Mouse (Mus musculus): Measurements from ENCODE around the gene Apoc2. TPM values are rescaled to one million over a fixed set of nuclear protein-coding genes. Genes with fewer than 3 reads are reported as not detected.

Apoc2 gene
- polyA plus RNA-seq, 1 experiment from 2014 or later = not detected

DNA sequence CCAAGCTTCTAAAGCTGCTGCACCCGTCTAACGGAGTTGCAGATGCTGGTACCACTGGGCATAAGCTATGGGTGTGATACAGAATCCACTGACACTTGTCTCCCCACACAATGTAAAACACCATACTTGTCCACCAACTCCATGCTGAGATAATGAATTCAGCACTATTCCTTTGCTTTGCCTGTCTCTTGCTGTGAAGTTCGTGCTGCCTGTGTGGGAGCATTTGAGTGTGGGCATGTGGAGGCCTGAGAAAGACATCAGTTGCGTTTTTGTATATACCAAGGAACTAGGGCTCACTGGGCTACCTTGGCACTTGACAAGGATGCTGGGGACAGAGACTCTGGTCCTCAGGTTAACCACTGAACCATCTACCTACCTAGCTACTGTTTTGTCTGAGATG, 36.5 kb downstream of the Apoc2 start:
- WGBS = 93% methylated on average over 4 of the region's 4 CpGs
- Histone ChIP-seq H3K27ac (no peak overlapping the region), H3K27me3 (no peaks in the 10 kb centered on the region), H3K4me1 (no peaks in the 10 kb centered on the region), H3K9ac (no peak overlapping the region), H3K9me3 (no peaks in the 10 kb centered on the region), H3K4me3 (no peak overlapping the region), H3K36me3 (peaks cover 99% of the 10 kb centered on the region), H3K4me2 (no peak overlapping the region)
- ATAC-seq (ENCODE audit: insufficient number of reproducible peaks, insufficient read depth, low FRiP score, low TSS enrichment, low read depth) = no peak

DNA sequence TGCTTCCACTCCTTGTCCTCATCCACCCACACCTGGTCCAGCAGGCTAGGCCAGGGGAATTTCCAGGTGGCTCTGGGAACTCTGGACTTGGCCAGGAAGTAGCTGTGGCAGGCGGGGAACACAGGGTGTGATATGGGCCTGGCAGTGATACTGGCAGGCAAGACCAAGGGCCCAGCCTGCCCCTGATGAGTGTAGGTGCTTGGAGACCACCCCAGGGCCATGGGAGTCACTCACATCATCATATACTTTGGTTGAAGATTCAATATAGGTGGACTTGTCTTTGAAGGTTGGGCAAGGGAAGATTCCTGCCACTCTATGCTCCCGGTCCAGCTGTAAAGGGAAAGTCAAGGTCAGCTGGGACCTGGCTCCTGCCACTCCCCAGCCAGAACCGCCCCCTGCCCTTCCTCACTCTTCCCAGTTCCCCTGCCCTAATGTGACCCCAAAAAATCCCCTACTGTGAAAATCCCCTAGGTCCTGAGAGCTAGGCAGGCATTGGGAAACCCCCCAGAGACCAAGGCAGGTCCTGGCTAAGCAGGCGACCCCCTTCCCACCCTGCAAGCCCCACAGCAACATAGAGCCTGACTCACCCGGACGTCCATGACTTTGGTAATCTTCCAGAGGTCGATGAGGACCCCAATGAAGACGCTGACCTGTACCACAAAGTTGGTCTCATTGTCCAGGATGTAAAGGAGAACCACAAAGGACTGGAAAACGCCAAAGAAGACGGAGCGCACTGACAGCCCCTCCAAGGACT, 42.5 kb downstream of the Apoc2 start:
- peaks cover 85% of the 10 kb centered on the region for H3K36me3 ChIP-seq

DNA sequence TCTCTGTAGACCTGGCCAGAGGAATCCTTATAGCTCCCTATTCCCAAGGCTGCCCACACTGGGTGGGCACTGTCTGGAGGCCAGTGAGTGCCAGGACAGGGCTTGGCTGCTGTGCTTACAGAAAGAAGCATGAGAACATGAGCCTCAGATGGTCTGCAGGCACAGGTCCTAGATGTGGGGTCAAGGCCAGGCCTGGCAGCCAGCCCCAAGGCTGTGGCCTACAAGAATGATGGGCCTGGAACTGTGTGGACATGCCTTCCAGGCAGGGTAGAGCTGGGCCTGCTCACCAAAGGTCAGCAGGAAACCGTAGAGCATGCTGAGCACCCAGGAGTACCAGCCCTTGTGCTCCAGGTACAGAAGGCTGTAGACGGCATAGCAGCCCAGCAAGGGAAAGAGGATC, 43.1 kb downstream of the Apoc2 start:
- Histone ChIP-seq H3K27ac (no peak overlapping the region), H3K4me2 (no peak overlapping the region), H3K4me3 (no peak overlapping the region), H3K36me3 (peaks cover 79% of the 10 kb centered on the region), H3K9ac (no peak overlapping the region), H3K4me1 (0 out of 2 replicates have a peak, but pooled peaks cover 3% of the 10 kb centered on the region), H3K9me3 (no peaks in the 10 kb centered on the region), H3K27me3 (no peaks in the 10 kb centered on the region)
- WGBS = 92% methylated on average over 2 of the region's 2 CpGs
- no peak for ATAC-seq (ENCODE audit: insufficient number of reproducible peaks, insufficient read depth, low FRiP score, low TSS enrichment, low read depth)

More for the DNA sequence above, 42.5 kb downstream of the Apoc2 start:
- Histone ChIP-seq H3K4me3 (no peak overlapping the region), H3K27me3 (no peaks in the 10 kb centered on the region), H3K4me1 (no peaks in the 10 kb centered on the region), H3K9me3 (no peaks in the 10 kb centered on the region), H3K27ac (no peak overlapping the region), H3K4me2 (no peak overlapping the region), H3K9ac (no peak overlapping the region)
- 88% methylated on average over 11 of the region's 11 CpGs for WGBS
- ATAC-seq (ENCODE audit: insufficient number of reproducible peaks, insufficient read depth, low FRiP score, low TSS enrichment, low read depth) = no peak

DNA sequence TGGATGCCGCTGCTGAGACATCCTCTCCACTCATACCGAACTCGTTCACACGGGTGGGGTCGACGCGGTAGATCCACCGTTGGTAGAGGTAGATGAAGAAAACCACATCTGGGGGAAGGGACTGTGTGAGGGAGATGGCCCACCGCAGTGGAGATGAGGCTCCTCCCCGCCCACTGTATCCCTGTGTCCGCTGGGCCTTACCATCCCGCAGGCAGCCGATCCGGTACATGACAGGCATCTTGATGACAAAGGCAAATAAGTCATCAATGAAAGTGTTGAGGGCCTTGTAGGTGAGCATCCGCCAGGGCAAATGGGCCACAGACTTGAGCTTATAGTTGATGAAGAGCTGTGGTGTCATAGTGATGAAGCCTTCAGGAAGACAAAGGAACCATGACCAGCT, 43.9 kb downstream of the Apoc2 start:
- H3K27me3 ChIP-seq = no peaks in the 10 kb centered on the region
- 0 out of 2 replicates have a peak, but pooled peaks cover 4% of the 10 kb centered on the region for H3K4me1 ChIP-seq
- H3K4me2 ChIP-seq = no peak overlapping the region
- no peaks in the 10 kb centered on the region for H3K9me3 ChIP-seq
- H3K27ac ChIP-seq = no peak overlapping the region
- WGBS = 88% methylated on average over 15 of the region's 15 CpGs
- H3K4me3 ChIP-seq = no peak overlapping the region
- no peak for ATAC-seq (ENCODE audit: insufficient number of reproducible peaks, insufficient read depth, low FRiP score, low TSS enrichment, low read depth)
- peaks cover 71% of the 10 kb centered on the region for H3K36me3 ChIP-seq
- 0 out of 2 replicates have a peak overlapping the region, but pooled peaks have one; percentile 16 for H3K9ac ChIP-seq

DNA sequence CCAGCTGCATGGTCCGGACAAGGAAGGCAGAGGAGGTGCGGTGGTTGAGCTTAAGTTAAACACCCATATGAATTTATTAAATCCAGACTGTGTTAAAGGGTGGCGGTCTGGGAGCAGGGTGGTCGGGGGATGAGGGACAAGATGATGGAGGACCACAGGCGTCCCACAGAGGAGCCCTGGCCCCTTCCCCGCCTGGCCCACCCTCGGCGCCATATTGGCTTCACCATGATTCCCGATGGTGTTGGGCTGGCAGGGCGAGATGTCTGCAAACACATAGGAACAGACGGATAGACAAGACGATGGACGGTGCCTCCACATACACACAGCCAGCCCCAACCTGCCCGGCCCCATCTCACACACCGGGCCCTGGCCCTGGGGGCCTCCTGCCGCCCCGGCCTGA, 44.5 kb downstream of the Apoc2 start:
- no peak overlapping the region for H3K9ac ChIP-seq
- peaks cover 65% of the 10 kb centered on the region for H3K36me3 ChIP-seq
- ATAC-seq (ENCODE audit: insufficient number of reproducible peaks, insufficient read depth, low FRiP score, low TSS enrichment, low read depth) = no peak
- H3K4me1 ChIP-seq = 0 out of 2 replicates have a peak, but pooled peaks cover 4% of the 10 kb centered on the region
- 87% methylated on average over 17 of the region's 17 CpGs for WGBS
- no peaks in the 10 kb centered on the region for H3K9me3 ChIP-seq
- no peak overlapping the region for H3K27ac ChIP-seq
- no peak overlapping the region for H3K4me3 ChIP-seq
- no peaks in the 10 kb centered on the region for H3K27me3 ChIP-seq
- H3K4me2 ChIP-seq = no peak overlapping the region

DNA sequence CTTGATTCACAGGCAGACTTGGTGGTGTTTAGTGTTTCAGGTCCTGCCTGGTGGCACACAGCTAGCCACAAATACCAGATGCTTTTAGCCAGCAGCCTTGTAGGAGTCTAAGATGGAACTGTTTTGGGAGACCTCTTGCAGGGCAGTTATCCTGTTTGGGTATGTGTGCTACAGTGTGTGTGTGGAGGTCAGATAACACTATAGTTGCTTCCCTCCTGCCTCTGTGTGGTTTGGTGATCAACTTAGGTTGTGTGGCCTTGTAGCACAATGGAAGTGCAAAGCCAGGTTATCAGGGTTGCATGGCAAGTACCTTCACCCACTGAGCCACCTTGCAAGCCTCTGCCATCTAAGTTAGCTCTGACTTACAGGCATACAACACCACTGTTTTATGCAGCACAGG, 45.0 kb downstream of the Apoc2 start:
- no peak for ATAC-seq (ENCODE audit: insufficient number of reproducible peaks, insufficient read depth, low FRiP score, low TSS enrichment, low read depth)
- H3K27me3 ChIP-seq = no peaks in the 10 kb centered on the region
- H3K4me2 ChIP-seq = no peak overlapping the region
- no peak overlapping the region for H3K27ac ChIP-seq
- H3K9ac ChIP-seq = no peak overlapping the region
- 0 out of 2 replicates have a peak, but pooled peaks cover 4% of the 10 kb centered on the region for H3K4me1 ChIP-seq
- H3K9me3 ChIP-seq = no peaks in the 10 kb centered on the region
- H3K36me3 ChIP-seq = peaks cover 60% of the 10 kb centered on the region
- H3K4me3 ChIP-seq = no peak overlapping the region

DNA sequence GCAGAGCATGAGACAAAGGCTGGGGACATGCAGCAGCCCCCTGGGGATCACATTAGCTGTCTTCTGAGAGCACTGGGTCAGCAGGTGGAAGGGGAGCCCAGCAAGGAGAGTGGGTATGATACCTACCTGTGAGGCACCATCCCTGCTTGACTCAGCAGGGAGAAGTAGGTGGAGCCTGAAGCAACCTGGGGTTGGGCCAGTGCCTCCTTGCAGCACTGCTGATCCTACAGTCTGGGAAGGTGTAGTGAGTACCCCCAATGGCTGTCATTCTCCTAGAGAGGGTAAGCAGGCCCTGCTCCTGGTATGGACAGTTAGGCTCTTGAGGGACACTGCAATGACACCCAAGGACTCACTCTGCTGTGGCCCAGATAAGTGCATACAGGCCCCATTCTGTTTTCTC, 45.5 kb downstream of the Apoc2 start:
- ATAC-seq (ENCODE audit: insufficient number of reproducible peaks, insufficient read depth, low FRiP score, low TSS enrichment, low read depth) = no peak
- H3K4me3 ChIP-seq = no peak overlapping the region
- H3K36me3 ChIP-seq = peaks cover 56% of the 10 kb centered on the region
- H3K9ac ChIP-seq = no peak overlapping the region
- H3K27me3 ChIP-seq = no peaks in the 10 kb centered on the region
- no peaks in the 10 kb centered on the region for H3K9me3 ChIP-seq
- no peak overlapping the region for H3K4me2 ChIP-seq
- H3K27ac ChIP-seq = no peak overlapping the region
- 0 out of 2 replicates have a peak, but pooled peaks cover 4% of the 10 kb centered on the region for H3K4me1 ChIP-seq

DNA sequence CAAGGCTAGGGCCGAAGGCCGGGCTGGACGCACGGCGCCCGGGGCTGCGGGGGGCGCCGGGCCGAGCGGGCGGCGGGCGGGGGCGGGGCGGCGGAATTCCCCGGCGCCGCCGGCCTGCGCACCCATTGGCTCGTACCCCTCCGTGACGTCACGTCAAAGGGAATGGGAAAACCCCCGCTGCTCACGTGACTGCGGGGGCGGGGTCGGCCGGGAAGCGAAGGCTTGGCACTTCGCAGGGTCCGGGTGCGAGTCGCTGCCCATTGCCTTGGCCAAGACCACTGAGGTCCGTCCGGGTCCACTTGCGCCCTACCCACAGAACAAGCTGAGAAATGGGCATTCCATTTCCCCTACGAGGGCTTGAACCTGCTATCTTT, 48.4 kb downstream of the Apoc2 start, which contains the start of gene Relb:
Gene Relb (minus strand): TSS at position 78 of the 374 bp plus-strand sequence.
- Histone ChIP-seq H3K9me3 (no peaks in the 10 kb centered on the region), H3K4me2 (peak within 1 kb of the TSS; percentile 84), H3K27ac (peak within 1 kb of the TSS; percentile 88), H3K4me3 (peak within 1 kb of the TSS; percentile 79), H3K4me1 (0 out of 2 replicates have a peak, but pooled peaks cover 4% of the 10 kb centered on the region), H3K9ac (peak within 1 kb of the TSS; percentile 68), H3K36me3 (peaks cover 26% of the 10 kb centered on the region), H3K27me3 (no peaks in the 10 kb centered on the region)
- ATAC-seq (ENCODE audit: insufficient number of reproducible peaks, insufficient read depth, low FRiP score, low TSS enrichment, low read depth) = peak; percentile 59
- under 1% methylated on average over 41 of the region's 41 CpGs for WGBS

DNA sequence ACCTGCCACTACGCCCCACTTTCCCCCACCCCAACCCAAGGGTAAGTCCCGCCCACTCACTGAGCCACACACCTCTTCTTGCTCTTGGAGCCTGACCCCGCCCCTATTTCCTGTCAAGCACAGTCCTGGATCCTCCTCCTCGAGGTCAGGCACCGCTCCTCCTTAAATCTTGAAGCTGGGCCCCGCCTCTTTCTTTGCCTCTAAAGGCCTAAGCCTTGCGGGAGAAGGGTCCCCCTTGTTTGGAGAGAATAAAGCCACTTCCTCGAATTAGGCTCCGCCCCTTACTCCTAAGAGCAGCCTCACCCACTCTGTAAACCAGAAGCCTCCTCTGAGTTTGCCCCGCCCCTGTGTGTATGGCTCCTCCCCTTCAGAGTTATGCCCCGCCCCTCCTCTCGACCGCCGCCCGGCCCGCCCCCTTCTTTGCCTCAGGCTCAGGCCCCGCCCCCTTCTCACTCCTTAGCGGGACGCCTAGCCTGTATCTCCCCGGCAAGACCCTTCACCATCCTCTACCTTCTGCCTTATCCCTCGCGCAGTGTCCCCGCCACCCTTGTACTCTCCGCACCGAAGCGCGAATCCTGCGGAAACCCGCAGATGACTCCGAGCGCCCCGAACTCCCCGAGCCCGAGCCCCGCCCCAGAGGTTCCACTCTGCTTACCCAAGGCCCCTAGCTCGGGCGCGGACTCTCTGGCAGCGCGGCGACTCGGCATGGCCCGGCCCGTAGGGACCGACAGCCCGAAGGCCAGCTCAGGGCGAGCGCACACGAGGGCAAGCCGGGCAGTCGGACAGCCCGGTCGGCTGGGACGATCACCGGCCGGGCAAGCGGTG, 49.0 kb downstream of the Apoc2 start:
- Histone ChIP-seq H3K9me3 (no peaks in the 10 kb centered on the region), H3K4me3 (peak overlapping the region; percentile 79), H3K4me2 (peak overlapping the region; percentile 84), H3K36me3 (peaks cover 20% of the 10 kb centered on the region), H3K27me3 (no peaks in the 10 kb centered on the region), H3K9ac (peak overlapping the region; percentile 68), H3K27ac (peak overlapping the region; percentile 88), H3K4me1 (0 out of 2 replicates have a peak, but pooled peaks cover 4% of the 10 kb centered on the region)
- peak; percentile 87 for ATAC-seq (ENCODE audit: insufficient number of reproducible peaks, insufficient read depth, low FRiP score, low TSS enrichment, low read depth)
- 1% methylated on average over 57 of the region's 57 CpGs for WGBS

DNA sequence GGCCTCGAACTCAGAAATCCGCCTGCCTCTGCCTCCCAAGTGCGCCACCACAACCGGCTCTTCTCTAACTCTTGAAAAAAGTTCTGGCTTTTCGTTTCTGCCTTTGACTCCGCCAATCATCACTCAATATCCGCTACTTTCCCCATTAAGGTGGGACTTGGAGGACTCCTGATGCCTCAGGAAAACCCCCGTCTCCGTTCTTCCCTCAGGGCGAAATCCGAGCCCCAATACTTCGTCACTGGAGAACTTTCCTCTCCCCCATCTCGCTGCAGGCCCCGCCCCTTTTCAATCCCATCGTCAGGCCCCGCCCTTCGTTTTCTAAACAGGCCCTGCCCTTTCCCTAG, 49.6 kb downstream of the Apoc2 start:
- peak; percentile 4; the same call in 1 of the 2 replicates for ATAC-seq (ENCODE audit: insufficient number of reproducible peaks, insufficient read depth, low FRiP score, low TSS enrichment, low read depth)
- Histone ChIP-seq H3K27ac (peak overlapping the region; percentile 88), H3K4me2 (peak overlapping the region; percentile 84), H3K9me3 (no peaks in the 10 kb centered on the region), H3K27me3 (no peaks in the 10 kb centered on the region), H3K36me3 (peaks cover 15% of the 10 kb centered on the region), H3K9ac (no peak overlapping the region), H3K4me3 (peak overlapping the region; percentile 79), H3K4me1 (0 out of 2 replicates have a peak, but pooled peaks cover 4% of the 10 kb centered on the region)
- WGBS = 15% methylated on average over 17 of the region's 17 CpGs

DNA sequence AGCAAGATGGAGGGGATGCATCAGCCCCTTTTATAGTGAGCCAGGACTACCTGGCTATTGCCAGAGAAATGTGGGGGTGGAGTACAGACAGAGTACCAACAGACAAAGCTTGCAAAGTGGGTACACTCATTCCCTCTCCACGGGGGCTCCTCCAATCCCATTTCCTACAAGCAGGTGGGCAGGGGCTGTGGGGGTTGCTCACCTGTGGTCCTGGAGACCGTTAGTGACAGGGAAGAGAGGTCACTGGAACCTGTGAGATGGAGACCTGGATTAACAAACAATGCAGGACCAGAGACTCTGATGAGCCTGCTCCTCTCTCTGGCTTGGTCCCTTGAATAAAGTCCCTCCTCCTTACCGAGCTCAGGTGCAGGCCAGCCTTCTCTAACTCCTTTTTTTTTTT, 50.0 kb downstream of the Apoc2 start:
- Histone ChIP-seq H3K27ac (no peak overlapping the region), H3K27me3 (no peaks in the 10 kb centered on the region), H3K9me3 (no peaks in the 10 kb centered on the region), H3K9ac (no peak overlapping the region), H3K4me1 (0 out of 2 replicates have a peak, but pooled peaks cover 4% of the 10 kb centered on the region), H3K4me3 (peak overlapping the region; percentile 79), H3K4me2 (peak overlapping the region; percentile 84), H3K36me3 (peaks cover 10% of the 10 kb centered on the region)
- no peak for ATAC-seq (ENCODE audit: insufficient number of reproducible peaks, insufficient read depth, low FRiP score, low TSS enrichment, low read depth)
- WGBS = 67% methylated on average over 3 of the region's 3 CpGs

Measured in embryonic facial prominence, embryonic 13.5 days (tissue).